Mouse (Mus musculus): Measurements from ENCODE around the gene Sptbn1. TPM values are rescaled to one million over a fixed set of nuclear protein-coding genes. Genes with fewer than 3 reads are reported as not detected.

Gene Sptbn1
- polyA plus RNA-seq, 1 experiment: 4.7 TPM

DNA sequence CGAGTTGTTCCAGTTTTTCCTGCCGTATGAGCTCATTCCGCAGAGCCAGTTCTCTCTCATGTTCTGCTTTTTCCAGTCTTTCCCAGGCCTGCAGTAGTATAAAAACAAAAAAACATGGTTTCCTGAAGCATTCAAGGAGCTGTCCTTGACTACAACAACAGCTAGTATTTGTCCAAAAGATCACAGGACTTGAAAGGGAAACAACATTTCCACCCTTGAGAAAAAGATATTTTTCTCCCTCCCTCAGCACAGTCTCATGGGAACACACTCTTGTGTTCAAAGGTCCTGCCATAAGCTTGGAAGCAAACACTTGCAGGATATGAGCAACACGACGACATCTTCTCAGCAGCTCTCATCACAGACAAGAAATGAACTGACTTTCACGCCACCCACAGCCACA is 124.9 kb downstream of the Sptbn1 start:
- no peak for TF ChIP-seq GATA1 (IDR thresholded peaks at IDR 0.05; ENCODE audit: low read length)

DNA sequence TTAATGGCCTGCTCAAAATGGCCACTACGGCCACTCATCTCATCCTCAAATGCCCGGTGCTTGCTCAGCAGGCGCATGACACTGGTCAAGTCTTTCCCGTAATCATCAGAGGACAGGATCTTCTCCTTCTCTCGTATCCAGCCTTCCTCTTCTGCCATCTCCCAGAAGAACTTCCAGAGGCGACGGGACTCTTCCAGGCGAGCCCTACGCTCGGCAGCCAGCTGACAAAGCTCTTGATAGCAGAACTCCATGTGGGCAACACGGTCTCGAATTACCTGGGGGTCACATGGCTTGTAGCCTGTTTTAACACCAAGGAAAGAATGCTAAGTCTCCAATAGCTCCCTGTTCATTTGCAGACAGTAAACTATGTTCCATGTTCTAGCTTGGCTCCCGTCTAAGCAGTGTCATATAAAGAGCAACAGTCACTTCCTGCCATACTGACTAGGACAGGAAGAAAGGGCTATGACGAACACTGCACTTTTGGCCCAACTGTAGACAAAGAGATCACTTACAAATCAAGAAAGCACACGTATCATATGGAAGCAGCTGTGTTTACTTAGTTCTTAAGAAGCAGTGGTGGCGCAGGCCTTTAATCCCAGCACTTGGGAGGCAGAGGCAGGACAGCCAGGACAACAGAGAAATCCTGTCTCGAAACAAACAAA is 128.7 kb downstream of the Sptbn1 start:
- TF ChIP-seq GATA1 (IDR thresholded peaks at IDR 0.05; ENCODE audit: low read length): no peak

- no peak for TF ChIP-seq GATA1 (IDR thresholded peaks at IDR 0.05; ENCODE audit: low read length)
Observed at GRCm38 (mm10) chr11:30137081-30137480, 130.9 kb downstream of the Sptbn1 start.

- no peak for TF ChIP-seq GATA1 (IDR thresholded peaks at IDR 0.05; ENCODE audit: low read length)
Observed at GRCm38 (mm10) chr11:30134058-30134457, 133.9 kb downstream of the Sptbn1 start.

DNA sequence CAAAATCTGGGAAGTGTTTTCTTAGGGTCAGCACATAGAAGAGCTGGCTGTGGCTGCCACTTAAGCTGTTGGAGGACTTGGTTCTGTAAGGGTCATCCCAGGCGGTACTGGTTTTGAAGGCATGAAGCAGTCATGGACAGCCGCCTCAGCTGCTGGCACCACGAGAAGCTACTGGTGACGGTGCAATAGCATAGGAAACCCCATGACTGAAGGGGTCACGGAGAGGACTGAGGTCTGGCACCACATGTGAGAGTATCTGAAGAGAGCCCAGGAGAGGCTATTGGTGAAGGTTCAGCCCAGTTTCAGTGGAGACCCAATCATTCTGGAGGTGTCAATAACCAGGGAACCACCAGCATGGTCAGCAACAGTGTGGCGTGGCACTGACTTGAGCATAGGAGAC is 135.4 kb downstream of the Sptbn1 start:
- no peak for TF ChIP-seq GATA1 (IDR thresholded peaks at IDR 0.05; ENCODE audit: low read length)

GRCm38 (mm10) chr11:30131640-30132039 is 136.3 kb downstream of the Sptbn1 start:
- TF ChIP-seq GATA1 (IDR thresholded peaks at IDR 0.05; ENCODE audit: low read length): no peak

- TF ChIP-seq GATA1 (IDR thresholded peaks at IDR 0.05; ENCODE audit: low read length): no peak
Observed at GRCm38 (mm10) chr11:30129339-30129738, 138.6 kb downstream of the Sptbn1 start.

DNA sequence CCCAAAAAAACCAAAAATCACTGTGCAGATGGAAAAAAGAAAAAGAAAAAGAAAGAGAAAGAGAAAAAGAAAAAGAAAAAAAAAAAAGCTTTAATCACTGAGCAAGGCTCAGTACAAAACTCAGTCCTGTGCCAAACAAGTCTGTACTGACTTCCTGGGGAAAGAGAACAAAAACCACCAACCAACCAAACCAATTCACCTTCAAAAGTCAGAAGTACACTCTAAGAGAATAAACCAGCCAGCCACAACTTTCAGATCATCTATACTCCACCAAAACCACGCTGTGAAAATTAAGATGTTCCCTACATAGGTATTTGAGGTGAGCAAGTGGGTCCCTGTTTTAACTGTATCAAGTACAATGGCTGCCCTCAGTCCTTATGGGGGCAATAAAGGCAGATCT is 141.1 kb downstream of the Sptbn1 start:
- no peak for TF ChIP-seq GATA1 (IDR thresholded peaks at IDR 0.05; ENCODE audit: low read length)

- TF ChIP-seq GATA1 (IDR thresholded peaks at IDR 0.05; ENCODE audit: low read length): no peak
Observed at GRCm38 (mm10) chr11:30118038-30118437, 149.9 kb downstream of the Sptbn1 start.

- TF ChIP-seq GATA1 (IDR thresholded peaks at IDR 0.05; ENCODE audit: low read length): no peak
Observed at GRCm38 (mm10) chr11:30113631-30114030, 154.3 kb downstream of the Sptbn1 start.

- TF ChIP-seq GATA1 (IDR thresholded peaks at IDR 0.05; ENCODE audit: low read length): no peak
Observed at GRCm38 (mm10) chr11:30110634-30111033, 157.3 kb downstream of the Sptbn1 start.

DNA sequence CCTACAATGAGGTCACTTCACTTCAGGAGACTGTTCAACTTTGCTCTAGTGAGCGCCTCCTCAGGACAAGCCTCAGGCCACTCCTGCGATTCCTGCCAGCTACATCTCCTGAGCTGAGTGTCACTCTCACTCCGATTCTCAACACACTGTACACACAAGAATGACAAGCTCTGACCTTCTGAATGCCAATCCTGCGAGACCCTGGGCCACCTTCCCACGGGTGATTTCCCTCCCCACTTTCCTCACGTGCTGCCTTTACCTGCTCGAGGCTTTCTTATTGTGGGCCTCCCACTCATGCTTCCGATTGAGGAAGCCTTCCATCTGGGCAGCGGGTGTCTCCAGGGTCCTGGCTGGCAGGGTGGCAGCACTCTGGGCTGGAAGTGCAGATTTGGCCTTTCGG is 163.8 kb downstream of the Sptbn1 start:
- TF ChIP-seq GATA1 (IDR thresholded peaks at IDR 0.05; ENCODE audit: low read length): no peak

DNA sequence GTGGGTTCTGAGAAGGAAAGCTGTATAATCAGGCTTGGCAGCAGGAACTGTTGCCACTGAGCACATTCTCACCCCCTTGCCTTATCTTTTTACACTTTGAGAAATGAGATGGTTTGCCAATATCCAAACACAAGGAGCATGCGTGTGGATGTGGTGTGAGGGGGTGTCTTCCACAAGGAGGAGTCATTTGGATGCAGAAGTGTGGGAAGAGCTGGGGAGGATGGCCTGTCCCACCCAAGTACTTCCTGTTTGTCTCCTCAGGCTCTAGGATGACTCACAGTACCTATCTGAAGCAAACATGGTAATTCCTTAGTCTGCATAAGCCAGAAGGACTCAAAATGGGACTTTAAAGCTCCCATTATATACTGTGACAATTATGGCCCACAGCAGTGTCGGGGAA is 165.4 kb downstream of the Sptbn1 start:
- no peak for TF ChIP-seq GATA1 (IDR thresholded peaks at IDR 0.05; ENCODE audit: low read length)

- no peak for TF ChIP-seq GATA1 (IDR thresholded peaks at IDR 0.05; ENCODE audit: low read length)
Observed at GRCm38 (mm10) chr11:30101796-30102195, 166.2 kb downstream of the Sptbn1 start.

DNA sequence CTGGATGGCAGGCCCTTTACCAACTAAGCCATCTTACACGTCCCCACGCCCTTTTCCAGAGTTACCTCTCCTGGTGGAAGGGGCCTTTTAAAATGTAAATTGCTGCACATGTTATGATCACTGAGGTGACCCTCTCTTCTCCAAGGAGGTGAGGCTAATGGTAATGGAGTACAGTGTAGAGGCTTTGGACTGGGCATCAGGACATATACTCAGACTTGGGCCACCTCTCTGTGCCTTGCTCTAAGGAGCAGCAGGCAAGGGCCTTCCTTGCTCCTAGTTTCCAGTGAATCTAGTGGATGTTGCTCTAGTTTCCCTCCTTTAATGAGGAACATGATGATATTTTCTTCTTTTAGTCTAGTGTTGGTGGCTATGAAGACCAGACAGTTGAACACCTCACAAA is 166.8 kb downstream of the Sptbn1 start:
- no peak for TF ChIP-seq GATA1 (IDR thresholded peaks at IDR 0.05; ENCODE audit: low read length)

DNA sequence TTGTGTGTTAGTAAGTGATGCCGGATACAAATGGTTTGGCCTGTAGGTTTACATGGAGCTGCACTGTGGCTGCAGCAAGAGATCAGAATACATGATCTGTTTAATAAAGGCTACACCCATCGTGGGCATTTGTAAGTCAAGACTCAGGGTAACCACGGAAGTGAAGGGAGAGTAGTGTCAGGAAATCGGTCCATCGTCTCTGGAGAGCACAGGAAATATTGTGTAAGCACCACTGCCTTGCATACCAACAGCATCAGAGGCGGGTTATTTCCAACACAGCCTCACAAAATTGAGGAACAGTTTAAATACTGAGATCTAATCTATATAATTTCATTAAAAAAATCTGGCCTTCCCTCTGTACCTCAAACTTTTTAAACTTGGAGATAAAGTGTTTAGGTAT is 168.1 kb downstream of the Sptbn1 start:
- no peak for TF ChIP-seq GATA1 (IDR thresholded peaks at IDR 0.05; ENCODE audit: low read length)

- no peak for TF ChIP-seq GATA1 (IDR thresholded peaks at IDR 0.05; ENCODE audit: low read length)
Observed at GRCm38 (mm10) chr11:30095212-30095773, 172.7 kb downstream of the Sptbn1 start.

Measured in G1E-ER4 (cell line).